Mouse (Mus musculus): ENCODE results near the gene Apoo.
"Not testable (repeated sequence)": the region's sequence is repeated elsewhere in the genome, so short reads cannot be mapped to it uniquely, and the experiment has no call there.

The Apoo gene

DNA sequence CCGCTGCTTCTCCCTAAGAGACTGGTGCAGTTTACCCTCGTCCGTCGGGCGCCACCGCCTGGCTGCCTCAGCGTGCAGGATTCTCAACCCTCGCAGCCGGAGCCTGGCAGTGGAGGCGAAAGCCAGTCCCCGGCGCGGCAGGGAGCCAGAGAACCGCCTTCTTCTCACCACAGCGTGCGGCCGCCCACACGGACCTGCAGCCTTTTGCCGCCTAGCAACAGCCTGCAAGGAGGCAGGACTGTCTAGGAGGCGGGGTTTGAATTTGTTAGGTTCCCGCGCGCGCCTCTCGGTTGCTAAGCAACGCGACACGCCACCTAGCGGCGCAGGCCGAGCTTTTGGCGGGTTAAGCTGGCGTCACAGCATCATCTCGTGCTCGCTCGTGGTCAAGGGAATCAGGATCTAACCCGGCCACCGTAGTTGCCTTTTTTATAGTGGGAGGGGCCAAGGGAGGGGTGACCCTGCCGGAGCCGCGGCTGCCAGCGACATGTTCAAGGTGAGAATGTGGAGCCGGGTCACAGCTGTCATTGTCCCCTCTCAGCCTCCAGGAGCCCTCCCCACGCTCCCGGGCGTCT is at the start of gene Apoo, which contains the start of gene Fam90a1b:
TSS of gene Apoo (plus strand) at position 448 of the 572 bp plus-strand sequence.
TSS of gene Fam90a1b (minus strand) at position 108 of the 572 bp plus-strand sequence.
- peak; percentile 95 to 96 for DNase-seq

DNA sequence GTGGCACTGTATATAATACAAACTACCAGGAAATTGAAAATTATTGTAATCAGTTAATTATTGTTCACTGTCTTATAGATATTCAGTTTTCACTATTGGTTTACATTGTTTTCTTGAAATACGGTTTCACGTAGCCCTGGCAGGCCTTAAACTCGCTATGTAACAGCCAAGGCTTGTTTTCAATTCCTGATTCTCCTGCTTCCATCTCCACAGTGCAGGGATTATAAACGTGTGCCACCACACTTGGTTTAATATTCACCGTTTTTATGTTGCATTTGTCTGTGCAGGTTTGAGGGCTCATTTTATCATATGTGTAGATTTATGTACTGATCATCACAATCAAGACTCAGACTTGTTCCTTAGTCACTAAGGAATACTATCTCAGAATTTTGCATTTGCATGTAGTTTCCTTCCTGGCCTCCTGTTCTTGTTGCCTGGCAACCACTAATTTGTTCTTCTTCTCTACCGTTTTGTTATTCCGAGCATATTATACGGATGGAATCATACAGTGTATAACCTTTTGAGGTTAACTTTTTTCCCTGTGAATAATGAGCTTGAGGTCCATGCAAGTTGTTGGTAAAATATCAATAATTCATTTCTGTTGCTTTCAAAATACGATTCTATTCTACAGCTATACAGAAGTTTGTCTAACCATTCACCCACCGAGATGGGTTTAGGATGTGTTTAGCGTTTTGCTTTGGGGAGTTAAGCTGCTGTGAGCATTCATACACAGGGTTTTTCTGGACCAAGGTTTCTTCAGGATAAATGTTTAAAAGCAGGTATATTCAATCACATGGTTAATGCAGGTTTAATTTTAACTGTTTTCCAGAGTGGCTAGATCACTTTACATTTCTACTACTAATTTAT is 45.6 kb upstream of the Apoo start:
- no peak for DNase-seq

DNA sequence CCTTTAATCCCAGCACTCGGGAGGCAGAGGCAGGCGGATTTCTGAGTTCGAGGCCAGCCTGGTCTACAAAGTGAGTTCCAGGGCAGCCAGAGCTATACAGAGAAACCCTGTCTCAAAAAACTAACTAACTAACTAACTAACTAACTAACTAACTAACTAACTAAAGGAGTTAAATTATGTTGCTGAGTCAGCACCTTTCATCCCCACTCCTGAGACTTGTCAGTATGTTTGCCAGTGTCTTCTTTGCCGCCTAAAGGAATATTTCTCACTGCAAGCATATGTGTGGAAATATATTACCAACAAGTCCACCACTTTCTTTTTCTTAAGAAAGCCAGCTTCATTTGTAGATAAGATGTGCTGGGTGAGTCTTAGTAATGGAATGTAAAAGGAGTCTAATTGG is 23.3 kb upstream of the Apoo start:
- DNase-seq: not testable (repeated sequence)

DNA sequence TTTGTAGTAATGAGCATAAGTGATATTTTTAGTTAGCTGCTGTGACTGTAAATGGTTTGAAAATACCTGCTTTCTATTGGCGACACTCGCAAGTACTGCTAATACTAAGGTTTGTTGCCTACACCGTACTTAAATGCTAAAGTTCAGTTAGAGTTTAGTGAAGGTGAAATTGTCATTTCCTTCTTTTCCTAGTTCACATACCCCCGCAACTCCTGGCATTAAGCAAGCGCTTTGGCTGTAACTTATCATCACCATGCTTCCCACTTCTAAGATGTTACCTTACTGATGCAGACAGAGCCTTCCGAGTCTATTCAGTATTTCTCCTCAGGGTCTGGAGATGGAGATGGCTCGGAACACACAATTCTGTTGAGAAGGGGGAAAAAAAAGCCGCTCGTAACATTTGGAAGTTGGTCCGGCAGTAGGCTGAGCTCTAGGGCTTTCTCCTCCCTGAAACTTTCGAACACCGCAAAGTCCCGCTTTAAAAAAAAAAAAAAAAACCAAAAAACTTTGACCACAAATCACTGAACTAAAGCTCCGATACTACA is 1.5 kb upstream of the Apoo start:
- peak; percentile 1 to 8 for DNase-seq

DNA sequence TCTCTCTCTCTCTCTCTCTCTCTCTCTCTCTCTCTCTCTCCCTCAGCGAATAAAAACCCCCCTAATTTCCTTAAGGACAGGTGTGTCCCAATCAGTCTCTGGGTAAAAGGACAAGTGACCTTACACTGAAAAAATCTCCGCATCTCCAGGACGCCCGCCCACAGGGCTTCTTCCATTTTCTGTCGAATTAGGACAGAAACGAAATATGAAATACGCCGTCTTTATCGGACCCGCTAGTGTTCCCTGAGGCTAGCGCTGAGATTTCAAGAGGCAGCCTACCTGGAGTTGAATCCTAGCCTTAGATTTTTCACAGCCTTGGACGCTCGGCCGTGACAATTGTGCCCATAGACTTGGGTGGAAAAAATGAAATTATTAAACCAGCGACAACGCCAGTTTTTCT is 888 bp upstream of the Apoo start:
- DNase-seq: peak; percentile 7 to 24

DNA sequence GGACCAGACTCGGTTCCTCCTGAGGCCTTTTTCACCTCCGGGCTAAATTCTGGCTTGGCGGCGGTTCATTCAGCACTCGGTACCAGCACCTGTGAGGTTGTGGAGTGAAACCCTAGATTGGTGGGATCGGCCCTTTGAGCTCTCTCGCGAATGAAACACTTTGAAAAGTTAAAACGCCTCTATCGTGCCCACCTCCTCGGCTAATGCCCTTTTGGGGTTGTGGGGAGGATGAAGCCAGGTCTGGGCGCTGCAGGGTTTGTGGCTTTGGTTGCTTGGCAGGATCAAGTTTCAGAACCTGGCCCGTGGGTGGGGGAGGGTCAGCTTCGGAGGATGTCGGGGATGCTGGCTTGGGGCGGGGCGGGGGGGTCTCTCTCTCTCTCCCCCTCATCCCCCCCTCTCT is 331 bp downstream of the Apoo start:
- DNase-seq: peak; percentile 40 to 61

DNA sequence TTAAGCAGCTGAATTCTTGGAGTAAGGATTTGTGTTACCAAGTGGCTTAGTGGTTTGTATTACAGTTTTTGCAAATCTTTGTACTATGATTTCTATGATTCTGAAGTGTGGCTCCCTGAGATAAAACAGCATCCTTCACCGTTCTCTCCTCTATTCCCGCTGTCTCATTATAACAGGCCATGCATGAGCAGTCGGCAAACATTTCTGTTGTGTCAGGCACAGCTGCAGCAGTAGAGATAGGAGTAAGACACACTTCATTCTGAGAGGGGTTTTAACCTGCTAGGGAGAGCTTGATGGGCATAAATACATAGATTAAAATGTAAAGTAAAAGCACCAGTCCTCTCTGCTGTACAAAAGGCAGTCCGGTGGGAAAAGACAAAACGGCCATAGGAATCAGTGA is 11.8 kb downstream of the Apoo start:
- DNase-seq: no peak

DNA sequence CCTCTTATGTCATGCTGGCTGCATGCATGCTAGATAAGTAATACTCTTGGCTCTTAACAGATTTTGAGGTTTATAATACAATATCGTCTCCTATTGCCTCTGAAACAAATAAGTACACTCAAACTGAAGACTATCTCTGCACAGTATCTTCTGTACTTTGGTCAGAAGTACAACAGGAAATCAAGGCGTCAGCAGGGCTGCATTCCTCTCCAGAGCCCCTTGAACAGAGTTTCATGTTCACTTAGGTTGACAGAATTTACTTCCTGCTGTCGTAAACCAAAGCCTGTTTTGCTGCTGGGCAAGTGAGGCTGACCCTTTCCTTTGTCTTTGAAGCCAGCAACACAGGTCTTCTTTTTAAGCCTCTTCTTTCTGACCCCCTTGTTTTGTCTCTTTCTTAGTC is 42.1 kb downstream of the Apoo start:
- no peak for DNase-seq

DNA sequence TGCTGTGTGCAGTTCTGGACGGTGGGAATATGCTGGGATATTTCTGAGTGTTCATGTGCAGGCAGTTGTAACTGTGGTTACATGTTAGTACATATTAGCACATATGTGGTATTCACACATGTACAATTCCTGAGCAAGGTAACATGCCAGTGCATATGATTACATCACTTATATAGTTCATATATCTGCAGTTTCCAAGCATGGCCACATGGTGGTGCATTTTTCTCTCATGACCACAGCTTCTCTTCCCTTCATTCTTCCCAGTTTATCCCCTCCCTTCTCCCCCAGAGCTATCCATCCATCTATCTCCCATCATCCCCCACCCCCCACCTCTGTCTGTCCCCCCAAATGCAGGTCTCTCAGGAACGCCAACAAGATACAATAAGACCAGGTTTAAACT is 53.3 kb downstream of the Apoo start:
- peak in 1 of 2 experiments; percentile 7 for DNase-seq

DNA sequence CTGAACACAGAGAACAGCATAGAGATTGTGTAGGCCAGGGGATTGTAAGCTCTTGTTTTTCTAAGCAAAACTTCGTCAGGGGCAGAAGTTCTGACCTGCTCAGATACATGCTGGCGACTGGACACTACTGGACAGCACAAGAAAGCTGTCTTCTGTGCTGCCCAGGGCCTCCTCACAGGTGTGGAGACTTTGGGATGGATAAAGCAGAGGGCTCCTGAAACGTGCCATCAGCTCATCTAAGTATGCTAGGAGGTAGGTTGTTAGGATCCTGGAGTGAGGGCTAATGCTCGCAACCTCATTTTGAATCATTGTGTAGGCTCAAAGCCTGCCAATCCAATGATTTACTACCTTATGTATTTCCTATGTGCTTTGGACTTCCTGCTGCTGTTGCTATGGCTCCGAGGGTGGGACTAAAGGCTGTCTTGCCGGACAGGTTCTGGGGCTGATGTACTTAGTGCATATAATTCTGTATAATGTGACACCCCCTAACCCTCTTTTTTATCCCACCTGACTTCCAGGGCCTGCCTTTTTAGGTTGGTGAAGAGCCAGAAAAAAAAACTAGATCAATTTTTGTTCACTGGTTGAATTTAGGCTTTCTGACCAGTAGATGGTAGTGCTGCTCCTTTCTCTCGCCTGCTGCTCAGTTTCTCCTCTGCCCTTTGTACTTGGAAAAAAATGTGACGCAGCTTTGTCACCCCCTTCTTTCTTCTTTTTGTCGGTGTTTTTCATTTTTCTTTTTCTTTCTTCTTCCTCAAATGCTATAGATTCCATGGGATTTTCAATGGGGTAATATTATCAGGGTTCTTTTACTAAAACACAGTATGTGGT is 64.8 kb downstream of the Apoo start:
- DNase-seq: peak; percentile 12 to 16

DNA sequence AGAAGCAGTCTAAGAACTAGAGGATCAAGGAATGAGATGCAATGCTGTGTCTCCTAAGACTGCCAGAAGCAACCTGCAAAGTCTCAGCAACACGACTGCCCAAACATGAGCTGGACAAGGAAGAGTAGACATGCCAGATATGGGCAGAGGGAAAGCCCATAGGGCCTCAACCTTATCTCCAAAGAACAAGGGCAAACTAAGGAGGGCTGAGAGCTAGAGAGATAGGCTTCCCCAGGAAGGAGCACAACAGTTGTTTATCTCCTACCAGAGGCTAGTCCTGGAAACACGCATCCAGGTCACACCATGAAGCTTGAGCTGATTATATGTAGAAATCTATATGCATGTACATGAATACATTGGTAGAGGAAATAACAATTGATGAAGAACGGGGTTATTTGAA is 78.5 kb downstream of the Apoo start:
- not testable (repeated sequence) for DNase-seq

DNA sequence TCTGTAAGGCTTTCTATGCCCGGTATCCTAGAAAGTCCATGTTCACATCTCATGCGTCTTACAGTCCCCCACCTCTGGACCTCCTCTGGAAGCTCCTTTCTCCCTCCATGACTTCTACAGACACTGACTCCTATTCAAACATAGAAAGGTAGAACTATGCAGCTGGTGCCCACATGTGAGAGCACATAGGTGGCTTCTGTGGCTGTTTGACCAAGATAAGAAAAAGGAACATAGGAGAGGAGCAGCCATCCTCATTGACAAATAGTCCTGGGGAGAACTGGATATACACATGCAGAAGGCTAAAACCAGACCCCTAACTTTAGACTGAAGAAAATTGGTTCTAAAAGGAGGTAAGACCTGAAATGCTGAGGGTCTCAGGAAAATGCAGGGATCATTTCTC is 79.1 kb downstream of the Apoo start:
- not testable (repeated sequence) for DNase-seq

DNA sequence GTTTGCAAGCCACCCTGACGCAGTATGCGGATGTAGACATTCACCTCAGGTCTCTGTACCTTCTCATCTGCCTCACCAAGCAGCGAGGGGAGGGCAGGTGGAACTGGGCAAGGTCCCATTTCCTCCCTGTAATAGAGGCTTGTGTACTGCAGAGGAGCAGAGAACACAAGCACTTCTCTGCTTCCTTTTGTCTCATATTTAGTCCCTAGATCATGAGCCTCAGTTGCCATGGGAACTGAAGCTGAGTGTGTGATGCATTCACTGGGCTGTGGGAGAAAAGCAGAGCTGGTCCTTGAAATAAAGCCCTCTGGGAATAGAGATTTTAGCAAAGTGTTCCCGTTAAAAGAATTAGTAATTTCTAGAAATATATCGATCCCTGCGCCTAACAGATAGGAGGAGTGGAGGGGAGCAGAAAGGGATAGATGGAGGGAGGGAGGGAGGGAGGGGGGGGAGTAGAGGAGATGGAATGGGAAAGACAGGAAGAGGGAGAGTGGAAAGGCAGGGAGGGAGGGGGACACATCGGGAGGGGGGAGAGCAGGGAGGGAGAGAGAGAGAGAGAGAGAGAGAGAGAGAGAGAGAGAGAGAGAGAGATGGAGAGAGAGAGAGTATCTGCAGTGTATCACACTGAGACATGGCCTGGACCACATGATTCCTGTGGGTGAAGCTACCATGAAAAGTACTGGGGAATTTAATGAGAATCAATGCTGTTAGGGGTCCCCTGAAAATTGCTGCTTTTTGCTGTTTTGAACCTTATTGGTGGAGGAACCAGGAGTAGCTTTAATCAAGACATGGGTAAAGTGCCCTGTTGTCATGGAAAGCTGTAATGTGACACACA is 83.3 kb downstream of the Apoo start:
- DNase-seq: not testable (repeated sequence)

DNA sequence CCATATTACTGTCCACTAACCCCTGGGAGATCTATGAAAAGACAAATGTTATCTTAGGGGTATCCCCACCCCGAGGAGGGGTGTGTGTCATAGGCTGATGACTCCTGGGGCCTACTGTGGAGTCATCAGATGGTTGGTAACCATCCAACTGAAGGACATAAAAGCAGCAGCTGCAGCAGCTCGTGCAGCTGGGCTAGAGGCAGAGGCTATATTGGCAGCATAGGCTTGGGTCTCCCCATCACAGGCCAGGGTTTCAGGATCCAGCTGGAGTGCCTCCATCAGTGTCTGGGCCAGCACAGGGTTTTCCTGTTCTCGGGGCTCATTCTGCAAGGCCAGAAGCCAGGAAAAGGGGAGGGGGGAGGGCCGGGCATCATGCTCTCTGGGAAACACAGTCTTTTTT is 92.4 kb downstream of the Apoo start:
- DNase-seq: peak; percentile 46 to 50

DNA sequence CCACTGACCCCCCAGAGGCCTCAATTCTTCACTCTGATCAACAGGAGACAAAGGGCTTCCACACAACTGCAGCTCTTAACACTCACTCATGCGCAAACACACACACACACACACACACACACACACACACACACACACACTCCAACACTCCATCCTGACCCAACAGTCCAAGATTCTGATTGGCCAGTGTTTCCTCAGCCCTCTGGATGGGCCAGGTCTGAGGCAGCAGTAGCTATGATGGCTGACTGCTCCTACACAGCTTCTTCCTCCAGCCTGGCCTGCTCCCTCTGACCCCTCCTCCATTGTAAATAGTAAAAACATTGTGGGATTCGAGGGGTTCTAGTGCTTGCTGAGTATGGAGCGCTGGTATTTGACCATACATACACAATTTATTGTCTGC is 94.6 kb downstream of the Apoo start:
- not testable (repeated sequence) for DNase-seq

DNA sequence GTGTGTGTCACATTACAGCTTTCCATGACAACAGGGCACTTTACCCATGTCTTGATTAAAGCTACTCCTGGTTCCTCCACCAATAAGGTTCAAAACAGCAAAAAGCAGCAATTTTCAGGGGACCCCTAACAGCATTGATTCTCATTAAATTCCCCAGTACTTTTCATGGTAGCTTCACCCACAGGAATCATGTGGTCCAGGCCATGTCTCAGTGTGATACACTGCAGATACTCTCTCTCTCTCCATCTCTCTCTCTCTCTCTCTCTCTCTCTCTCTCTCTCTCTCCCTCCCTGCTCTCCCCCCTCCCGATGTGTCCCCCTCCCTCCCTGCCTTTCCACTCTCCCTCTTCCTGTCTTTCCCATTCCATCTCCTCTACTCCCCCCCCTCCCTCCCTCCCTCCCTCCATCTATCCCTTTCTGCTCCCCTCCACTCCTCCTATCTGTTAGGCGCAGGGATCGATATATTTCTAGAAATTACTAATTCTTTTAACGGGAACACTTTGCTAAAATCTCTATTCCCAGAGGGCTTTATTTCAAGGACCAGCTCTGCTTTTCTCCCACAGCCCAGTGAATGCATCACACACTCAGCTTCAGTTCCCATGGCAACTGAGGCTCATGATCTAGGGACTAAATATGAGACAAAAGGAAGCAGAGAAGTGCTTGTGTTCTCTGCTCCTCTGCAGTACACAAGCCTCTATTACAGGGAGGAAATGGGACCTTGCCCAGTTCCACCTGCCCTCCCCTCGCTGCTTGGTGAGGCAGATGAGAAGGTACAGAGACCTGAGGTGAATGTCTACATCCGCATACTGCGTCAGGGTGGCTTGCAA is 95.9 kb downstream of the Apoo start:
- not testable (repeated sequence) for DNase-seq

Data from kidney, postnatal 4 days (tissue).